Mouse (Mus musculus) forebrain, embryonic 11.5 days (tissue): ENCODE results near the gene 2310050C09Rik. TPM values are rescaled to one million over a fixed set of nuclear protein-coding genes. Genes with fewer than 3 reads are reported as not detected.
A peak's percentile ranks its signal among the peaks of the same experiment; 100 is the strongest.

ENCODE experiments used
- ATAC-seq: fragments of 200-750 bp; cut with Nextera tagmentation; replicated peaks from 2 replicates; pipeline ENCODE4 v1.8.0; 2017; ENCODE audit warnings: moderate TSS enrichment; ENCODE audit not compliant: low FRiP score
- DNase-seq: peaks from one replicate; pipeline ENCODE4 v3.0.0-alpha.2; 2017; ENCODE audit warnings: low spot score
- H3K27ac ChIP-seq: fragments of 300-500 bp; sonication (generic); 2 replicates; pipeline ENCODE4 v1.5.1; 2014; ENCODE audit warnings: low read depth, low read length
- H3K27me3 ChIP-seq: fragments of 300-500 bp; sonication (generic); 2 replicates; pipeline ENCODE4 v1.6.1; 2014; ENCODE audit warnings: mild to moderate bottlenecking, low read length, mixed read lengths; ENCODE audit not compliant: control insufficient read depth, insufficient read depth
- H3K36me3 ChIP-seq: fragments of 300-500 bp; sonication (generic); 2 replicates; pipeline ENCODE4 v1.6.1; 2014; ENCODE audit warnings: mild to moderate bottlenecking, low read length, moderate library complexity, mixed read lengths; ENCODE audit not compliant: control insufficient read depth, insufficient read depth
- H3K4me1 ChIP-seq: fragments of 300-500 bp; sonication (generic); replicated peaks from 2 replicates; pipeline ENCODE4 v1.6.1; 2014; ENCODE audit warnings: low read length, mixed read lengths; ENCODE audit not compliant: control insufficient read depth, insufficient read depth
- H3K4me2 ChIP-seq: fragments of 300-500 bp; sonication (generic); 2 replicates; pipeline ENCODE4 v1.6.1; 2014; ENCODE audit warnings: low read depth, mild to moderate bottlenecking, low read length, moderate library complexity, mixed read lengths; ENCODE audit not compliant: severe bottlenecking
- H3K4me3 ChIP-seq: fragments of 300-500 bp; sonication (generic); 2 replicates; pipeline ENCODE4 v1.5.1; 2014; ENCODE audit warnings: low read depth, low read length
- H3K9ac ChIP-seq: fragments of 300-500 bp; sonication (generic); 2 replicates; pipeline ENCODE4 v1.6.1; 2014; ENCODE audit warnings: low read length
- H3K9me3 ChIP-seq: fragments of 300-500 bp; sonication (generic); 2 replicates; pipeline ENCODE4 v1.6.1; 2016; ENCODE audit warnings: low read length, mixed read lengths; ENCODE audit not compliant: control insufficient read depth
- WGBS: fragments of 180-500 bp; shearing (Covaris S2); extraction: QIAGEN DNeasy Blood & Tissue Kit; methylation state at CpG from one replicate; pipeline ENCODE4 v1.1.7; 2014; 5-methylcytosine and 5-hydroxymethylcytosine counted together
- polyA plus RNA-seq: library from polyadenylated mRNA; unstranded; fragments of >200 nt; fragmentation: Nextera tagmentation; extraction: Ambion mirVana; gene quantifications from 2 replicates; pipeline ENCODE4 v1.2.1, GENCODE M21; 2014

Gene 2310050C09Rik
- not detected in 2 replicates for polyA plus RNA-seq

GRCm38 (mm10) chr3:92870116-92870515 is at the start of gene 2310050C09Rik:
Gene 2310050C09Rik, minus strand, starts transcription at chr3:92870216.
- no peaks in the 10 kb centered on the region for H3K4me1 ChIP-seq
- no peak within 1 kb of the TSS for H3K4me3 ChIP-seq
- H3K27me3 ChIP-seq = no peaks in the 10 kb centered on the region
- 88% methylated on average over 4 of the region's 4 CpGs for WGBS
- H3K27ac ChIP-seq = no peak within 1 kb of the TSS
- DNase-seq (no peak), ATAC-seq (no peak)
- no peaks in the 10 kb centered on the region for H3K9me3 ChIP-seq
- H3K36me3 ChIP-seq = no peaks in the 10 kb centered on the region
- H3K4me2 ChIP-seq = no peak within 1 kb of the TSS
- no peak within 1 kb of the TSS for H3K9ac ChIP-seq

GRCm38 (mm10) chr3:92907571-92907970 is 37.6 kb upstream of the 2310050C09Rik start:
- H3K9me3 ChIP-seq = no peaks in the 10 kb centered on the region
- no peak overlapping the region for H3K27ac ChIP-seq
- WGBS = 25% methylated on average over 4 of the region's 4 CpGs
- peak; percentile 50 for DNase-seq
- H3K36me3 ChIP-seq = no peaks in the 10 kb centered on the region
- H3K4me2 ChIP-seq = no peak overlapping the region
- peak; percentile 69; the same call in 1 of the 2 replicates for ATAC-seq
- H3K4me1 ChIP-seq = no peaks in the 10 kb centered on the region
- H3K4me3 ChIP-seq = no peak overlapping the region
- H3K27me3 ChIP-seq = no peaks in the 10 kb centered on the region
- no peak overlapping the region for H3K9ac ChIP-seq

- DNase-seq = no peak
- Histone ChIP-seq H3K4me3 (no peak overlapping the region), H3K4me1 (no peaks in the 10 kb centered on the region), H3K4me2 (no peak overlapping the region), H3K27ac (no peak overlapping the region), H3K9me3 (no peaks in the 10 kb centered on the region), H3K36me3 (no peaks in the 10 kb centered on the region), H3K27me3 (no peaks in the 10 kb centered on the region), H3K9ac (no peak overlapping the region)
- no peak for ATAC-seq
- 60% methylated on average over 3 of the region's 3 CpGs for WGBS
These were observed 35.2 kb upstream of the 2310050C09Rik start for GRCm38 (mm10) chr3:92905182-92905581.

GRCm38 (mm10) chr3:92903640-92904039 is 33.6 kb upstream of the 2310050C09Rik start:
- Histone ChIP-seq H3K27ac (no peak overlapping the region), H3K27me3 (no peaks in the 10 kb centered on the region), H3K4me1 (no peaks in the 10 kb centered on the region), H3K9me3 (no peaks in the 10 kb centered on the region), H3K9ac (no peak overlapping the region), H3K4me3 (no peak overlapping the region), H3K36me3 (no peaks in the 10 kb centered on the region), H3K4me2 (no peak overlapping the region)
- ATAC-seq = peak; percentile 57; the same call in 1 of the 2 replicates
- no peak for DNase-seq
- 28% methylated on average over 4 of the region's 4 CpGs for WGBS

GRCm38 (mm10) chr3:92902992-92903391 is 33.0 kb upstream of the 2310050C09Rik start:
- no peaks in the 10 kb centered on the region for H3K4me1 ChIP-seq
- 32% methylated on average over 3 of the region's 3 CpGs for WGBS
- peak; percentile 61 for DNase-seq
- no peak overlapping the region for H3K4me3 ChIP-seq
- H3K4me2 ChIP-seq = no peak overlapping the region
- no peaks in the 10 kb centered on the region for H3K36me3 ChIP-seq
- ATAC-seq = peak; percentile 55; the same call in 1 of the 2 replicates
- H3K9ac ChIP-seq = no peak overlapping the region
- no peak overlapping the region for H3K27ac ChIP-seq
- H3K27me3 ChIP-seq = no peaks in the 10 kb centered on the region
- H3K9me3 ChIP-seq = no peaks in the 10 kb centered on the region

- H3K9ac ChIP-seq = no peak overlapping the region
- H3K4me2 ChIP-seq = no peak overlapping the region
- ATAC-seq = no peak
- H3K27me3 ChIP-seq = no peaks in the 10 kb centered on the region
- no peaks in the 10 kb centered on the region for H3K36me3 ChIP-seq
- 59% methylated on average over 1 of the region's 1 CpGs for WGBS
- H3K4me3 ChIP-seq = no peak overlapping the region
- no peak overlapping the region for H3K27ac ChIP-seq
- no peak for DNase-seq
- no peaks in the 10 kb centered on the region for H3K9me3 ChIP-seq
- no peaks in the 10 kb centered on the region for H3K4me1 ChIP-seq
These were observed 24.5 kb upstream of the 2310050C09Rik start for GRCm38 (mm10) chr3:92894489-92894888.

- Histone ChIP-seq H3K4me3 (no peak overlapping the region), H3K27me3 (no peaks in the 10 kb centered on the region), H3K27ac (no peak overlapping the region), H3K36me3 (no peaks in the 10 kb centered on the region), H3K9me3 (no peaks in the 10 kb centered on the region), H3K4me2 (no peak overlapping the region), H3K4me1 (no peaks in the 10 kb centered on the region), H3K9ac (no peak overlapping the region)
- DNase-seq (no peak), ATAC-seq (no peak)
- WGBS = 77% methylated on average over 3 of the region's 3 CpGs
These were observed 24.0 kb upstream of the 2310050C09Rik start for GRCm38 (mm10) chr3:92894063-92894462.

- Histone ChIP-seq H3K4me2 (no peak overlapping the region), H3K4me3 (no peak overlapping the region), H3K4me1 (no peaks in the 10 kb centered on the region), H3K27ac (no peak overlapping the region), H3K9me3 (no peaks in the 10 kb centered on the region), H3K27me3 (no peaks in the 10 kb centered on the region), H3K9ac (no peak overlapping the region), H3K36me3 (no peaks in the 10 kb centered on the region)
- 91% methylated on average over 3 of the region's 3 CpGs for WGBS
- ATAC-seq (no peak), DNase-seq (no peak)
These were observed 4.2 kb upstream of the 2310050C09Rik start for GRCm38 (mm10) chr3:92874180-92874579.

GRCm38 (mm10) chr3:92851186-92851585 is 18.8 kb downstream of the 2310050C09Rik start, which contains the start of gene Lce1l:
Gene Lce1l, minus strand, starts transcription at chr3:92851286.
- DNase-seq = no peak
- Histone ChIP-seq H3K9me3 (no peaks in the 10 kb centered on the region), H3K4me2 (no peak within 1 kb of the TSS), H3K36me3 (no peaks in the 10 kb centered on the region), H3K27ac (no peak within 1 kb of the TSS), H3K9ac (no peak within 1 kb of the TSS), H3K4me1 (no peaks in the 10 kb centered on the region), H3K27me3 (no peaks in the 10 kb centered on the region), H3K4me3 (no peak within 1 kb of the TSS)
- WGBS = 87% methylated on average over 3 of the region's 3 CpGs
- ATAC-seq = no peak
